Mouse (Mus musculus): ENCODE measurements at regions not wholly inside any gene's neighbourhood (a gene's known extent, or its start where the extent isn't known, plus 50 kb on each side); places are given as distances from the start of the nearest gene placed in this dataset.

DNA sequence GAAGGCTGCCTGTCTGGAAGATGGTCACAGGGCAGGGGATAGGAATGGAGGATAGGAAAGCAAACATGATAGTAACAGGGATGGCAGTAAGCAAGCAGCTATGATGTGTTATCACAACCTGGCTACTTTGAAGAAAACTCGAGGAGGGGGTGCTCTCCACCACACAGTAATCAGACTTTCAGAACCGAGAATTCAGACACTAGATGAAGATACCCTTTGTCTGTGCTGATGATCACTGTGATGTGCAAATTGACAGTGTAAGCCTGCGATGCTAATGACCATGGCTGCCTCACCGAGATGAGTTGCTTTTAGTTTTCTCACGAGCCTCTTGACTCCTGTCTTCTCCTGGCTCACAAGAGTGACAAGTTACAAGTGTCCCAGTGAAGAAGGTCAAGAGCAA is 315.4 kb downstream of the Icos start:
- Histone ChIP-seq H3K4me3 (ENCODE audit: low read depth, low read length) (no peak overlapping the region), H3K9ac (ENCODE audit: low read length) (no peak overlapping the region), H3K27ac (ENCODE audit: low read depth, low read length) (no peak overlapping the region), H3K27me3 (ENCODE audit: control insufficient read depth, insufficient read depth, low read length) (no peaks in the 10 kb centered on the region), H3K4me1 (ENCODE audit: control insufficient read depth, insufficient read depth, low read length) (no peaks in the 10 kb centered on the region), H3K36me3 (ENCODE audit: control insufficient read depth, insufficient read depth, low read length) (no peaks in the 10 kb centered on the region), H3K9me3 (ENCODE audit: control insufficient read depth, low read length) (no peaks in the 10 kb centered on the region), H3K4me2 (no peak overlapping the region)
- DNase-seq (ENCODE audit: low spot score, missing footprints) (peak; percentile 71), ATAC-seq (ENCODE audit: low FRiP score) (no peak)
- 78% methylated on average over 5 of the region's 5 CpGs for WGBS

GRCm38 (mm10) chr1:61295219-61295618 is 317.5 kb downstream of the Icos start:
- H3K9ac ChIP-seq (ENCODE audit: low read length) = no peak overlapping the region
- no peak for DNase-seq (ENCODE audit: low spot score, missing footprints)
- H3K4me3 ChIP-seq (ENCODE audit: low read depth, low read length) = no peak overlapping the region
- H3K4me2 ChIP-seq = no peak overlapping the region
- H3K4me1 ChIP-seq (ENCODE audit: control insufficient read depth, insufficient read depth, low read length) = peaks cover 6% of the 10 kb centered on the region
- no peak for ATAC-seq (ENCODE audit: low FRiP score)
- H3K27me3 ChIP-seq (ENCODE audit: control insufficient read depth, insufficient read depth, low read length) = no peaks in the 10 kb centered on the region
- H3K9me3 ChIP-seq (ENCODE audit: control insufficient read depth, low read length) = no peaks in the 10 kb centered on the region
- WGBS = 90% methylated on average over 3 of the region's 3 CpGs
- no peaks in the 10 kb centered on the region for H3K36me3 ChIP-seq (ENCODE audit: control insufficient read depth, insufficient read depth, low read length)
- H3K27ac ChIP-seq (ENCODE audit: low read depth, low read length) = no peak overlapping the region

DNA sequence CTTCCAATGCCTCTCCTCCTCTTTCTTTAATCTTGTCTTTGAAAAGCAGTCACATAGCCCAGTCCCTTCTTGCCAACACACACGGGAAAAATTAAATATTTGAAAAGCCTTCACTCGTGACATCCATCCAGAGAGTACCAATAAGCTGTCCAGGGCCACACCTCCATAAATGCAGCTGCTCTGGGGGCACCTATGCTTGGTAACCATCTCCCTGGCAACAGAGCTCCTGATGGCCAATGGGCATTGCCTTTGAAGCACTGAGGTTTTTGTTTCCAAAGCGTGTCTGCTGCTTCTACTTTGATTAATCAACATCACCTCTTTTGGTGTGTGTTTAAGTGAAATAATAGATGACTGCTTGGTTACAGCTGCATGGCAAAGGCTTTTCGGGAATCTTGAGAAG is 319.1 kb downstream of the Icos start:
- H3K36me3 ChIP-seq (ENCODE audit: control insufficient read depth, insufficient read depth, low read length) = no peaks in the 10 kb centered on the region
- 47% methylated on average over 4 of the region's 4 CpGs for WGBS
- ATAC-seq (ENCODE audit: low FRiP score) = no peak
- H3K9me3 ChIP-seq (ENCODE audit: control insufficient read depth, low read length) = no peaks in the 10 kb centered on the region
- no peak overlapping the region for H3K4me3 ChIP-seq (ENCODE audit: low read depth, low read length)
- no peak overlapping the region for H3K27ac ChIP-seq (ENCODE audit: low read depth, low read length)
- peaks cover 17% of the 10 kb centered on the region for H3K4me1 ChIP-seq (ENCODE audit: control insufficient read depth, insufficient read depth, low read length)
- no peak overlapping the region for H3K9ac ChIP-seq (ENCODE audit: low read length)
- no peak overlapping the region for H3K4me2 ChIP-seq
- peak; percentile 80 for DNase-seq (ENCODE audit: low spot score, missing footprints)
- H3K27me3 ChIP-seq (ENCODE audit: control insufficient read depth, insufficient read depth, low read length) = no peaks in the 10 kb centered on the region

DNA sequence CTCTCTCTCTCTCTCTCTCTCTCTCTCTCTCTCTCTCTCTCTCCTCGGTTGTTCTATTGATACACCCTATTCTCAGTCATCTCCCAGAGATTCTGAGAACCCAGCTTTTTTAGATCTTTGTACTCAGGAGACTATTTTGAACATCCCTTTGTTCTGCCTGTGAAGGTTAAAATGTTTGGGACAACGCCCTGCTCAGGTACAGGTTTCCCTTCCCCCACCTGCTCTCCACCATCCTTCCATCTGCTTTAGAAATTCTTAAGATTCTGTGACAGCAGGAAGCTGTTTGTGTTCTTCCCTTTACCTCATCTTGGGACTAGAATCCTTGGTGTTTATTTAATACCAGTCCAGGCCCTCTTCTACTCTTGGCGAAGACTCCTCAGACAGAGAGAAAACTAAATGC is 319.6 kb downstream of the Icos start:
- no peaks in the 10 kb centered on the region for H3K9me3 ChIP-seq (ENCODE audit: control insufficient read depth, low read length)
- H3K27me3 ChIP-seq (ENCODE audit: control insufficient read depth, insufficient read depth, low read length) = no peaks in the 10 kb centered on the region
- DNase-seq (ENCODE audit: low spot score, missing footprints) (no peak), ATAC-seq (ENCODE audit: low FRiP score) (no peak)
- no peak overlapping the region for H3K27ac ChIP-seq (ENCODE audit: low read depth, low read length)
- H3K4me1 ChIP-seq (ENCODE audit: control insufficient read depth, insufficient read depth, low read length) = peaks cover 17% of the 10 kb centered on the region
- H3K9ac ChIP-seq (ENCODE audit: low read length) = no peak overlapping the region
- H3K4me3 ChIP-seq (ENCODE audit: low read depth, low read length) = no peak overlapping the region
- 73% methylated on average over 3 of the region's 3 CpGs for WGBS
- H3K36me3 ChIP-seq (ENCODE audit: control insufficient read depth, insufficient read depth, low read length) = no peaks in the 10 kb centered on the region
- H3K4me2 ChIP-seq = no peak overlapping the region

GRCm38 (mm10) chr1:61298064-61298463 is 320.3 kb downstream of the Icos start:
- Histone ChIP-seq H3K36me3 (ENCODE audit: control insufficient read depth, insufficient read depth, low read length) (no peaks in the 10 kb centered on the region), H3K4me2 (no peak overlapping the region), H3K27me3 (ENCODE audit: control insufficient read depth, insufficient read depth, low read length) (no peaks in the 10 kb centered on the region), H3K4me3 (ENCODE audit: low read depth, low read length) (no peak overlapping the region), H3K9ac (ENCODE audit: low read length) (no peak overlapping the region), H3K4me1 (ENCODE audit: control insufficient read depth, insufficient read depth, low read length) (peaks cover 20% of the 10 kb centered on the region), H3K27ac (ENCODE audit: low read depth, low read length) (no peak overlapping the region), H3K9me3 (ENCODE audit: control insufficient read depth, low read length) (no peaks in the 10 kb centered on the region)
- DNase-seq (ENCODE audit: low spot score, missing footprints) = peak; percentile 95
- ATAC-seq (ENCODE audit: low FRiP score) = no peak; the same call in 1 of the 2 replicates
- WGBS = 26% methylated on average over 3 of the region's 3 CpGs

- H3K9me3 ChIP-seq (ENCODE audit: control insufficient read depth, low read length) = no peaks in the 10 kb centered on the region
- peaks cover 20% of the 10 kb centered on the region for H3K4me1 ChIP-seq (ENCODE audit: control insufficient read depth, insufficient read depth, low read length)
- DNase-seq (ENCODE audit: low spot score, missing footprints) (no peak), ATAC-seq (ENCODE audit: low FRiP score) (no peak; the same call in 1 of the 2 replicates)
- WGBS = 26% methylated on average over 6 of the region's 6 CpGs
- H3K4me2 ChIP-seq = no peak overlapping the region
- no peaks in the 10 kb centered on the region for H3K27me3 ChIP-seq (ENCODE audit: control insufficient read depth, insufficient read depth, low read length)
- H3K36me3 ChIP-seq (ENCODE audit: control insufficient read depth, insufficient read depth, low read length) = no peaks in the 10 kb centered on the region
- no peak overlapping the region for H3K4me3 ChIP-seq (ENCODE audit: low read depth, low read length)
- H3K9ac ChIP-seq (ENCODE audit: low read length) = no peak overlapping the region
- H3K27ac ChIP-seq (ENCODE audit: low read depth, low read length) = no peak overlapping the region
Observed at GRCm38 (mm10) chr1:61298779-61299178, 321.1 kb downstream of the Icos start.

- Histone ChIP-seq H3K4me3 (ENCODE audit: low read depth, low read length) (no peak overlapping the region), H3K4me2 (no peak overlapping the region), H3K9ac (ENCODE audit: low read length) (no peak overlapping the region), H3K27ac (ENCODE audit: low read depth, low read length) (no peak overlapping the region; the same call in 1 of the 2 replicates), H3K9me3 (ENCODE audit: control insufficient read depth, low read length) (no peaks in the 10 kb centered on the region), H3K36me3 (ENCODE audit: control insufficient read depth, insufficient read depth, low read length) (no peaks in the 10 kb centered on the region), H3K4me1 (ENCODE audit: control insufficient read depth, insufficient read depth, low read length) (peaks cover 20% of the 10 kb centered on the region), H3K27me3 (ENCODE audit: control insufficient read depth, insufficient read depth, low read length) (no peaks in the 10 kb centered on the region)
- peak; percentile 87 for DNase-seq (ENCODE audit: low spot score, missing footprints)
- 48% methylated on average over 4 of the region's 4 CpGs for WGBS
- no peak for ATAC-seq (ENCODE audit: low FRiP score)
Observed at GRCm38 (mm10) chr1:61300491-61300890, 322.8 kb downstream of the Icos start.

GRCm38 (mm10) chr1:61301041-61302030 is 323.6 kb downstream of the Icos start:
- peaks cover 20% of the 10 kb centered on the region for H3K4me1 ChIP-seq (ENCODE audit: control insufficient read depth, insufficient read depth, low read length)
- H3K27me3 ChIP-seq (ENCODE audit: control insufficient read depth, insufficient read depth, low read length) = no peaks in the 10 kb centered on the region
- H3K27ac ChIP-seq (ENCODE audit: low read depth, low read length) = no peak overlapping the region; the same call in 1 of the 2 replicates
- ATAC-seq (ENCODE audit: low FRiP score) (no peak), DNase-seq (ENCODE audit: low spot score, missing footprints) (peak; percentile 83)
- H3K9me3 ChIP-seq (ENCODE audit: control insufficient read depth, low read length) = no peaks in the 10 kb centered on the region
- 52% methylated on average over 24 of the region's 24 CpGs for WGBS
- H3K4me3 ChIP-seq (ENCODE audit: low read depth, low read length) = no peak overlapping the region
- no peak overlapping the region for H3K9ac ChIP-seq (ENCODE audit: low read length)
- H3K4me2 ChIP-seq = no peak overlapping the region
- H3K36me3 ChIP-seq (ENCODE audit: control insufficient read depth, insufficient read depth, low read length) = no peaks in the 10 kb centered on the region

DNA sequence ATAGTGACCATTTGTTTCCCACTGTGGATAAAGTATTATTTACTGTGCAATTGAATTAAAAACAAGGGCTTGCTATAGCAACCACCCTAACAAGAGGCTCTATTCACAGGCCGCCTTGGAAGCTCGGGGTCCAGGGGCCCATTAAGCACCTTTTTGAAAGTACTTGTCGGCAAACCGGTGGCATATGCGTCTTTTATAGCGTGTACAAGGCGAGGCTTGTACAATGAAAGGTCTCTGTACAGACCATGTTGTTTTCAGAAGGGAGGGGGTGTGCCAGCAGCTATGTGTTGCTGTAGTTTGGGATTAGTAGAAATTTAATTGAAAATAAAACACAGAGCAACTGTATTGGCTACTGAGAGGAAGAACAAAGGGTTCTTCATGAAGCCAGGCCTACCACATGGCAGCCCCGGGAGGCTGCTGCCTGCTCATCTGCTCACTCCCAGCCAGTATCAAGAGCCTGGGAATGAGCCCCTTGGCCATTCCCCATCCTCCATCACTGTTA is 324.9 kb downstream of the Icos start:
- DNase-seq (ENCODE audit: low spot score, missing footprints) (peak; percentile 82), ATAC-seq (ENCODE audit: low FRiP score) (peak; percentile 54; the same call in 1 of the 2 replicates)
- Histone ChIP-seq H3K4me3 (ENCODE audit: low read depth, low read length) (no peak overlapping the region), H3K36me3 (ENCODE audit: control insufficient read depth, insufficient read depth, low read length) (no peaks in the 10 kb centered on the region), H3K27me3 (ENCODE audit: control insufficient read depth, insufficient read depth, low read length) (no peaks in the 10 kb centered on the region), H3K9ac (ENCODE audit: low read length) (no peak overlapping the region), H3K4me2 (no peak overlapping the region), H3K4me1 (ENCODE audit: control insufficient read depth, insufficient read depth, low read length) (peaks cover 20% of the 10 kb centered on the region), H3K9me3 (ENCODE audit: control insufficient read depth, low read length) (no peaks in the 10 kb centered on the region), H3K27ac (ENCODE audit: low read depth, low read length) (no peak overlapping the region)
- 55% methylated on average over 8 of the region's 8 CpGs for WGBS
